12 mouse cellular contexts compared by ENCODE assay signal in genomic region chr10:111083338-111083737, GRCm38 (mm10).
DNase-seq lines count a peak whose midpoint lies in the region; ATAC-seq and TF ChIP-seq lines count a peak whose summit lies in the region.
"Had no signal": no experiment of that assay in that cellular context is flagged by ENCODE, and none has a peak within 500 bp of the region (broad histone marks: within the 10 kb centered on the region; RNA-seq: fewer than 3 reads in every experiment).

No protein-coding gene starts in this region.

- WGBS in forebrain, embryonic 14.5 days, result 19% methylated on average over 4 of the region's 4 CpGs
- 14% methylated on average over 4 of the region's 4 CpGs for WGBS in forebrain, embryonic 16.5 days

- ATAC-seq in forebrain, embryonic 14.5 days, result no peak; the same call in 1 of the 2 replicates
- no peak for ATAC-seq in forebrain, embryonic 16.5 days
- ATAC-seq in megakaryocyte-erythroid progenitor cell, adult 5-6 weeks (replicated peaks; ENCODE audit: low FRiP score, low TSS enrichment, poor library complexity, severe bottlenecking), result 0 out of 2 replicates have a peak, but pooled peaks have one; percentile 37
- ATAC-seq: forebrain, embryonic 15.5 days had no signal

- H3K4me3 ChIP-seq in forebrain, embryonic 14.5 days (ENCODE audit: low read depth, low read length), result no peak overlapping the region
- H3K4me3 ChIP-seq in forebrain, embryonic 16.5 days (replicated peaks; ENCODE audit: low read length), result no peak overlapping the region
- no peak overlapping the region for H3K4me3 ChIP-seq in layer of hippocampus, adult 2 months
- H3K4me3 ChIP-seq: forebrain, embryonic 15.5 days; midbrain, embryonic 12.5 days had no signal

- H3K36me3 ChIP-seq in forebrain, embryonic 14.5 days (ENCODE audit: control insufficient read depth, insufficient read depth, low read length), result no peaks in the 10 kb centered on the region
- no peaks in the 10 kb centered on the region for H3K36me3 ChIP-seq in forebrain, embryonic 16.5 days (ENCODE audit: control insufficient read depth, insufficient read depth)
- H3K36me3 ChIP-seq: forebrain, embryonic 15.5 days; midbrain, embryonic 12.5 days had no signal

- H3K4me1 ChIP-seq in forebrain, embryonic 14.5 days (ENCODE audit: control insufficient read depth, insufficient read depth, low read length), result no peaks in the 10 kb centered on the region
- H3K4me1 ChIP-seq in forebrain, embryonic 16.5 days (replicated peaks; ENCODE audit: control insufficient read depth, insufficient read depth, low read length), result peaks cover 4% of the 10 kb centered on the region; the same call in 1 of the 2 replicates
- H3K4me1 ChIP-seq: midbrain, embryonic 12.5 days had no signal

- H3K27ac ChIP-seq in forebrain, embryonic 14.5 days (ENCODE audit: low read depth, low read length), result no peak overlapping the region
- H3K27ac ChIP-seq in forebrain, embryonic 16.5 days (ENCODE audit: low read length), result no peak overlapping the region
- no peak overlapping the region for H3K27ac ChIP-seq in layer of hippocampus, adult 2 months
- H3K27ac ChIP-seq: forebrain, embryonic 15.5 days; midbrain, embryonic 12.5 days had no signal

- no peak overlapping the region for H3K9ac ChIP-seq in forebrain, embryonic 14.5 days (ENCODE audit: low read length)
- H3K9ac ChIP-seq in forebrain, embryonic 16.5 days (replicated peaks; ENCODE audit: low read depth, low read length), result no peak overlapping the region
- H3K9ac ChIP-seq: forebrain, embryonic 15.5 days; midbrain, embryonic 12.5 days had no signal

- H3K9me3 ChIP-seq in forebrain, embryonic 14.5 days (replicated peaks; ENCODE audit: control insufficient read depth, low read length), result no peaks in the 10 kb centered on the region
- H3K9me3 ChIP-seq in forebrain, embryonic 16.5 days (ENCODE audit: control insufficient read depth, low read length), result no peaks in the 10 kb centered on the region
- H3K9me3 ChIP-seq: forebrain, embryonic 15.5 days; midbrain, embryonic 12.5 days had no signal

- no peaks in the 10 kb centered on the region for H3K27me3 ChIP-seq in forebrain, embryonic 14.5 days (replicated peaks; ENCODE audit: control insufficient read depth, insufficient read depth, low read length)
- H3K27me3 ChIP-seq in forebrain, embryonic 16.5 days (replicated peaks; ENCODE audit: control insufficient read depth, insufficient read depth, low read length), result no peaks in the 10 kb centered on the region
- H3K27me3 ChIP-seq: forebrain, embryonic 15.5 days; midbrain, embryonic 12.5 days had no signal

- DNase-seq in forebrain, embryonic 14.5 days (ENCODE audit: low spot score), result peak; percentile 41
- no peak for DNase-seq in layer of hippocampus, adult 2 months (ENCODE audit: low spot score in 2 of 2)
- no peak for DNase-seq in layer of hippocampus, adult 9-11 months
- DNase-seq in brain, adult 2 months (ENCODE audit: low read depth, low spot score), result peak; percentile 35
- DNase-seq in urinary bladder, postnatal 36 days (ENCODE audit: low spot score in 2 of 2), result no peak
- DNase-seq in layer of hippocampus, postnatal 25 days (ENCODE audit: extremely low spot score in 1 of 2, low spot score in 1 of 2), result no peak
- DNase-seq: cerebellum, adult 9-11 months; liver had no signal

- no peak overlapping the region for H3K4me2 ChIP-seq in forebrain, embryonic 14.5 days (ENCODE audit: low read length)
- H3K4me2 ChIP-seq in forebrain, embryonic 16.5 days (ENCODE audit: low read length), result no peak overlapping the region
- H3K4me2 ChIP-seq: forebrain, embryonic 15.5 days; midbrain, embryonic 12.5 days had no signal

- peak; percentile 60 for TF ChIP-seq CTCF in layer of hippocampus, adult 2 months (conservative IDR thresholded peaks at IDR 0.05)

Comparison
In these comparisons a context has a peak if more than half of its experiments do, and no peak if none do; other contexts are left out.
1. DNase-seq: peak in forebrain, embryonic 14.5 days (single experiment) and brain, adult 2 months (single experiment); none in layer of hippocampus, adult 2 months (0 of 2), layer of hippocampus, adult 9-11 months (single experiment), urinary bladder, postnatal 36 days (0 of 2) and layer of hippocampus, postnatal 25 days (0 of 2).